Comparison of ENCODE assay signal across 8 mouse cellular contexts in genomic region chr8:84912895-84913501, GRCm38 (mm10). TPM values are rescaled to one million over a fixed set of nuclear protein-coding genes. Genes with fewer than 3 reads are reported as not detected.
DNase-seq lines count a peak whose midpoint lies in the region; ATAC-seq lines count a peak whose summit lies in the region.

No protein-coding gene starts in this region.

- H3K9ac ChIP-seq in hindbrain, embryonic 11.5 days (ENCODE audit: low read depth, low read length): peak overlapping the region; percentile 20; the same call in 1 of the 2 replicates

- H3K27ac ChIP-seq in brown adipose tissue, adult 24 weeks (replicated peaks; ENCODE audit: low read depth, low read length): no peak overlapping the region
- H3K27ac ChIP-seq in hindbrain, embryonic 11.5 days (ENCODE audit: low read depth, low read length): no peak overlapping the region

- H3K4me3 ChIP-seq in brown adipose tissue, adult 24 weeks (ENCODE audit: insufficient read depth, low read depth, low read length): peak overlapping the region; percentile 62
- peak overlapping the region; percentile 29 for H3K4me3 ChIP-seq in hindbrain, embryonic 11.5 days (ENCODE audit: low read depth, low read length)
- H3K4me3 ChIP-seq in megakaryocyte, embryonic 14.5 days (replicated peaks): peak overlapping the region; percentile 92

- no peak for ATAC-seq in hindbrain, embryonic 11.5 days (ENCODE audit: low FRiP score)

- no peaks in the 10 kb centered on the region; the same call in 1 of the 2 replicates for H3K9me3 ChIP-seq in hindbrain, embryonic 11.5 days (ENCODE audit: control insufficient read depth, low read length)
- H3K9me3 ChIP-seq in megakaryocyte, embryonic 14.5 days: no peaks in the 10 kb centered on the region

- peak overlapping the region; percentile 47 for H3K4me2 ChIP-seq in hindbrain, embryonic 11.5 days (replicated peaks; ENCODE audit: low read depth, low read length)

- DNase-seq in Muller cell, postnatal 12 days (ENCODE audit: inconsistent ontology term): peak; percentile 72
- peak; percentile 86 for DNase-seq in fat pad, adult 2 months (ENCODE audit: extremely low read depth, low read depth, low spot score)
- DNase-seq in hindbrain, embryonic 11.5 days (ENCODE audit: low spot score): peak; percentile 61
- DNase-seq in left cerebral cortex, postnatal 25 days (ENCODE audit: low spot score in 2 of 2): peak; percentile 65 to 77
- peak; percentile 60 for DNase-seq in skeletal muscle tissue, adult 2 months (ENCODE audit: low read depth, low spot score)
- DNase-seq in MN1 (ENCODE audit: low spot score): no peak

- intact Hi-C loops in left cerebral cortex, postnatal 25 days (cut with DNase I): no loop called here

- peaks cover 62% of the 10 kb centered on the region for H3K27me3 ChIP-seq in hindbrain, embryonic 11.5 days (ENCODE audit: control insufficient read depth, insufficient read depth, low read length)
- H3K27me3 ChIP-seq in megakaryocyte, embryonic 14.5 days (replicated peaks): peaks cover 36% of the 10 kb centered on the region

- WGBS in hindbrain, embryonic 11.5 days: 2% methylated on average over 55 of the region's 55 CpGs

- H3K4me1 ChIP-seq in brown adipose tissue, adult 24 weeks (ENCODE audit: control insufficient read depth, insufficient read depth, insufficient read length, low read length): peaks cover 9% of the 10 kb centered on the region
- H3K4me1 ChIP-seq in hindbrain, embryonic 11.5 days (replicated peaks; ENCODE audit: control insufficient read depth, insufficient read depth, low read length): 0 out of 2 replicates have a peak, but pooled peaks cover 7% of the 10 kb centered on the region
- peaks cover 30% of the 10 kb centered on the region for H3K4me1 ChIP-seq in megakaryocyte, embryonic 14.5 days

- H3K36me3 ChIP-seq in hindbrain, embryonic 11.5 days (ENCODE audit: control insufficient read depth, insufficient read depth, low read length): 0 out of 2 replicates have a peak, but pooled peaks cover 2% of the 10 kb centered on the region
- peaks cover 8% of the 10 kb centered on the region for H3K36me3 ChIP-seq in megakaryocyte, embryonic 14.5 days (replicated peaks; ENCODE audit: low read length)

RNA-seq across cellular contexts. Expression of gene Dnase2a, which starts 4.6 kb away (rescaled TPM):
- polyA plus RNA-seq in brown adipose tissue, adult 24 weeks (2012; ENCODE audit: insufficient read depth, insufficient read length, missing spikeins): 4.6 and 12.9 TPM in 2 replicates
- polyA plus RNA-seq in hindbrain, embryonic 11.5 days (2014; fragmentation: Nextera tagmentation; extraction: Ambion mirVana): 5.8 and 6.4 TPM in 2 replicates
- total RNA-seq in left cerebral cortex, postnatal 25 days (2021): 1 to 10 TPM; 3.5 to 4.0 TPM
- polyA plus RNA-seq in megakaryocyte, embryonic 14.5 days (2012; ENCODE audit: insufficient read depth, low replicate concordance): 3.5 and 13.5 TPM in 2 replicates

RNA-seq across cellular contexts. Expression of gene Klf1, which starts 11.3 kb away (rescaled TPM):
- polyA plus RNA-seq in brown adipose tissue, adult 24 weeks (2012; ENCODE audit: insufficient read depth, insufficient read length, missing spikeins): not detected in 2 replicates
- polyA plus RNA-seq in hindbrain, embryonic 11.5 days (2014; fragmentation: Nextera tagmentation; extraction: Ambion mirVana): 12.0 and 14.8 TPM in 2 replicates
- total RNA-seq in left cerebral cortex, postnatal 25 days (2021): not detected
- 7.9 and 11.9 TPM in 2 replicates for polyA plus RNA-seq in megakaryocyte, embryonic 14.5 days (2012; ENCODE audit: insufficient read depth, low replicate concordance)

RNA-seq across cellular contexts. Expression of gene Gcdh, which starts 19.3 kb away (rescaled TPM):
- 53.8 and 76.8 TPM in 2 replicates for polyA plus RNA-seq in brown adipose tissue, adult 24 weeks (2012; ENCODE audit: insufficient read depth, insufficient read length, missing spikeins)
- polyA plus RNA-seq in hindbrain, embryonic 11.5 days (2014; fragmentation: Nextera tagmentation; extraction: Ambion mirVana): 29.2 and 30.5 TPM in 2 replicates
- 10 to 100 TPM; 31.3 to 38.3 TPM for total RNA-seq in left cerebral cortex, postnatal 25 days (2021)
- 13.9 and 24.1 TPM in 2 replicates for polyA plus RNA-seq in megakaryocyte, embryonic 14.5 days (2012; ENCODE audit: insufficient read depth, low replicate concordance)

RNA-seq across cellular contexts. Expression of gene Mast1, which starts 24.2 kb away (rescaled TPM):
- not detected in 2 replicates for polyA plus RNA-seq in brown adipose tissue, adult 24 weeks (2012; ENCODE audit: insufficient read depth, insufficient read length, missing spikeins)
- polyA plus RNA-seq in hindbrain, embryonic 11.5 days (2014; fragmentation: Nextera tagmentation; extraction: Ambion mirVana): 10.2 and 11.4 TPM in 2 replicates
- total RNA-seq in left cerebral cortex, postnatal 25 days (2021): 10 to 100 TPM; 85.7 to 90.3 TPM
- 0.20 TPM in 1 of 2 replicates, not detected in the other for polyA plus RNA-seq in megakaryocyte, embryonic 14.5 days (2012; ENCODE audit: insufficient read depth, low replicate concordance)

RNA-seq across cellular contexts. Expression of gene Rtbdn, which starts 33.8 kb away (rescaled TPM):
- not detected in 2 replicates for polyA plus RNA-seq in brown adipose tissue, adult 24 weeks (2012; ENCODE audit: insufficient read depth, insufficient read length, missing spikeins)
- polyA plus RNA-seq in hindbrain, embryonic 11.5 days (2014; fragmentation: Nextera tagmentation; extraction: Ambion mirVana): 0.14 TPM in 1 of 2 replicates, not detected in the other
- total RNA-seq in left cerebral cortex, postnatal 25 days (2021): 1 to 10 TPM in 1 of 2 experiments, under 1 TPM in 1; 0.71 to 1.1 TPM
- polyA plus RNA-seq in megakaryocyte, embryonic 14.5 days (2012; ENCODE audit: insufficient read depth, low replicate concordance): not detected in 2 replicates

Comparison
In these comparisons a context has a peak if more than half of its experiments do, and no peak if none do; other contexts are left out.
1. H3K4me3 ChIP-seq: peak in every context shown above with its lines; median percentile 92 in megakaryocyte, embryonic 14.5 days; 62 in brown adipose tissue, adult 24 weeks; 29 in hindbrain, embryonic 11.5 days.